Mouse (Mus musculus) limb, embryonic 12.5 days (tissue): ENCODE results near the gene Sh3bp4. TPM values are rescaled to one million over a fixed set of nuclear protein-coding genes. Genes with fewer than 3 reads are reported as not detected.

Source experiments
- ATAC-seq: fragments of 200-750 bp; cut with Nextera tagmentation; 2 replicates; pipeline ENCODE4 v1.8.0; 2017; ENCODE audit warnings: low read depth, moderate TSS enrichment; ENCODE audit not compliant: insufficient number of reproducible peaks, insufficient read depth, low FRiP score, low TSS enrichment
- H3K27ac ChIP-seq: fragments of 300-500 bp; sonication (generic); 2 replicates; pipeline ENCODE4 v1.5.1; 2016; ENCODE audit warnings: mild to moderate bottlenecking, moderate library complexity
- H3K27me3 ChIP-seq: fragments of 300-500 bp; sonication (generic); 2 replicates; pipeline ENCODE4 v1.6.1; 2016; ENCODE audit warnings: mild to moderate bottlenecking, moderate library complexity
- H3K36me3 ChIP-seq: fragments of 300-500 bp; sonication (generic); 2 replicates; pipeline ENCODE4 v1.6.1; 2016; ENCODE audit warnings: mild to moderate bottlenecking, moderate library complexity
- H3K4me1 ChIP-seq: fragments of 300-500 bp; sonication (generic); replicated peaks from 2 replicates; pipeline ENCODE4 v1.6.1; 2016
- H3K4me2 ChIP-seq: fragments of 300-500 bp; sonication (generic); 2 replicates; pipeline ENCODE4 v1.6.1; 2016; ENCODE audit warnings: mild to moderate bottlenecking, moderate library complexity
- H3K4me3 ChIP-seq: fragments of 300-500 bp; sonication (generic); replicated peaks from 2 replicates; pipeline ENCODE4 v1.5.1; 2016; ENCODE audit warnings: mild to moderate bottlenecking
- H3K9ac ChIP-seq: fragments of 300-500 bp; sonication (generic); replicated peaks from 2 replicates; pipeline ENCODE4 v1.6.1; 2016; ENCODE audit warnings: mild to moderate bottlenecking, moderate library complexity
- H3K9me3 ChIP-seq: fragments of 300-500 bp; sonication (generic); 2 replicates; pipeline ENCODE4 v1.6.1; 2016; ENCODE audit warnings: mild to moderate bottlenecking, moderate library complexity
- WGBS: fragments of 180-500 bp; shearing (Covaris S2); methylation state at CpG from one replicate; pipeline ENCODE4 v1.1.7; 2016; 5-methylcytosine and 5-hydroxymethylcytosine counted together
- polyA plus RNA-seq: library from polyadenylated mRNA; unstranded; fragments of >200 nt; fragmentation: Nextera tagmentation; extraction: Ambion mirVana; gene quantifications from 2 replicates; pipeline ENCODE4 v1.2.1, GENCODE M21; 2016

Gene Sh3bp4
- polyA plus RNA-seq, 1 experiment from 2014 or later: 22.3 TPM

- 0 out of 2 replicates have a peak overlapping the region, but pooled peaks have one; percentile 7 for H3K27ac ChIP-seq
- H3K4me1 ChIP-seq: peaks cover 57% of the 10 kb centered on the region
These were observed 40.7 kb downstream of the Sh3bp4 start for GRCm38 (mm10) chr1:89110767-89111534.

DNA sequence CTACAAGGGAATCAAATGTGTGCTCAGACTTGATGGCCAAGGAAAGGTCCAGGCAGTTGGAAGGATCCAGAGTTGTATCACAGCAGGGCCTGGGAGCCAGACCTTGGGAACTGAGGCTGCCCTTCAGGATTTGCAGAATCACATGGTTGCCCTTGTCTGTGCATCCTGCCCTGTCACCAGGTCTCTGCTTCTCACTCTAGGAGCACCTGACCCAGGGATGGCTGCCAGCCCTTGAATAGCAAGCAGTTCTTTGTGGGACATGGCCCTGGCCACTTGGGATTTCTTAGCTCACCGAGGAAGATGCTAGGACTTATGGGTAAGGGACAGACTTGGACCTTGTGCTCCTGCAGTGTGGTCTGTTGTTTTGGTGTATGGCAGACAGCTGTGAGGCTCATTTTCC is 42.3 kb downstream of the Sh3bp4 start:
- Histone ChIP-seq H3K9me3 (no peaks in the 10 kb centered on the region), H3K27me3 (no peaks in the 10 kb centered on the region), H3K27ac (no peak overlapping the region), H3K4me3 (no peak overlapping the region), H3K9ac (no peak overlapping the region), H3K4me2 (no peak overlapping the region), H3K4me1 (peaks cover 48% of the 10 kb centered on the region), H3K36me3 (peaks cover 12% of the 10 kb centered on the region)
- WGBS: 97% methylated on average over 1 of the region's 1 CpGs
- no peak for ATAC-seq

More at GRCm38 (mm10) chr1:89110767-89111534, 40.7 kb downstream of the Sh3bp4 start:
- no peaks in the 10 kb centered on the region for H3K9me3 ChIP-seq
- H3K4me2 ChIP-seq: no peak overlapping the region
- 82% methylated on average over 6 of the region's 6 CpGs for WGBS
- no peak for ATAC-seq
- no peak overlapping the region for H3K9ac ChIP-seq
- H3K36me3 ChIP-seq: peaks cover 15% of the 10 kb centered on the region
- H3K27me3 ChIP-seq: no peaks in the 10 kb centered on the region
- H3K4me3 ChIP-seq: no peak overlapping the region

- no peak for ATAC-seq
- Histone ChIP-seq H3K36me3 (peaks cover 18% of the 10 kb centered on the region; the same call in 1 of the 2 replicates), H3K27me3 (no peaks in the 10 kb centered on the region), H3K4me2 (no peak overlapping the region), H3K4me1 (peaks cover 42% of the 10 kb centered on the region), H3K9me3 (no peaks in the 10 kb centered on the region), H3K27ac (no peak overlapping the region), H3K9ac (no peak overlapping the region), H3K4me3 (no peak overlapping the region)
- WGBS: 82% methylated on average over 3 of the region's 3 CpGs
These were observed 43.5 kb downstream of the Sh3bp4 start for GRCm38 (mm10) chr1:89113731-89114130.

DNA sequence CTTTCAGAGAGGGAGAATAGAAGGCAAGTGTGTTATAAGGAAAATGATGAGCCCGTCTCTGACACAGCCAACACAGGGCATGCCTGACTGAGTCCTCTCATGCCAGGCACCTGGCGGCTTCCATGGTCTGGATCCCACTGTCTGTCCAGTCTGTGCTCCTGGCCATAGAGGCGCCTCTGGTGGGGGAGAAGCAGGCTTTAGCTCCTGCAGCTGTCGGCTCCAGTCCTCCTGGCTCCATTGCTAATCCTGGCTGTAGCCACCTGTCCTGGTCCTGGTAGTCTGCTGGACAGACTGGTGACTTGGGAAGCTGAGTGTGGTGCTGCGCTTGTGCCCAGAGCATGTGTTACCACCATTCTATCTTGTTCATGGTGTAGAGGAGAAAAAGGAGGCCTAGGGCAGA is 46.8 kb downstream of the Sh3bp4 start:
- H3K9me3 ChIP-seq: no peaks in the 10 kb centered on the region
- 78% methylated on average over 5 of the region's 5 CpGs for WGBS
- ATAC-seq: 0 out of 2 replicates have a peak, but pooled peaks have one; percentile 45
- H3K4me2 ChIP-seq: no peak overlapping the region
- H3K27ac ChIP-seq: no peak overlapping the region
- no peak overlapping the region for H3K9ac ChIP-seq
- H3K27me3 ChIP-seq: no peaks in the 10 kb centered on the region
- no peak overlapping the region for H3K4me3 ChIP-seq
- H3K36me3 ChIP-seq: peaks cover 13% of the 10 kb centered on the region; the same call in 1 of the 2 replicates
- peaks cover 29% of the 10 kb centered on the region for H3K4me1 ChIP-seq

DNA sequence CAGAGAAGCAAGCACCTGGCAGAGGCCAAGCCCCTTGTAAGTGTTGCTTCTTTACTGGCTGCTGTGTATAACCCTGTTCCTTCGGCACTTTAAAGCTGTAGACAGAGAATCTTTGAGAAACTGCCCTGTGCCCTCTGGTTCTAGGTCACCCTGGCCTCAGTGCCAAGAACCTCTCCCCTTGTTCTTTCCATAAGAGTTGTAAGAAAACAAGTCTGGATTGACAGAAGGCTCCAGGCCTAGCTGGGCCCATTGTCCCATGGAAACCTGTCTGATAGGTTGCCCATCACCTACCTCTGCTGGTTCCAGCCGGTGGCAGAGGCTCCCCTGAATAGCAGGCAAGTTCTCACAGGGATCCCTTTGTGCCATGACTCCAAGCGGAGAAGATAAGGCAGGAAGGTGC is 47.9 kb downstream of the Sh3bp4 start:
- H3K36me3 ChIP-seq: 0 out of 2 replicates have a peak, but pooled peaks cover 6% of the 10 kb centered on the region
- H3K9ac ChIP-seq: no peak overlapping the region
- no peaks in the 10 kb centered on the region for H3K9me3 ChIP-seq
- H3K27ac ChIP-seq: peak overlapping the region; percentile 45; the same call in 1 of the 2 replicates
- H3K27me3 ChIP-seq: no peaks in the 10 kb centered on the region
- H3K4me1 ChIP-seq: peaks cover 29% of the 10 kb centered on the region
- no peak overlapping the region for H3K4me3 ChIP-seq
- no peak for ATAC-seq
- 79% methylated on average over 3 of the region's 3 CpGs for WGBS
- H3K4me2 ChIP-seq: no peak overlapping the region

DNA sequence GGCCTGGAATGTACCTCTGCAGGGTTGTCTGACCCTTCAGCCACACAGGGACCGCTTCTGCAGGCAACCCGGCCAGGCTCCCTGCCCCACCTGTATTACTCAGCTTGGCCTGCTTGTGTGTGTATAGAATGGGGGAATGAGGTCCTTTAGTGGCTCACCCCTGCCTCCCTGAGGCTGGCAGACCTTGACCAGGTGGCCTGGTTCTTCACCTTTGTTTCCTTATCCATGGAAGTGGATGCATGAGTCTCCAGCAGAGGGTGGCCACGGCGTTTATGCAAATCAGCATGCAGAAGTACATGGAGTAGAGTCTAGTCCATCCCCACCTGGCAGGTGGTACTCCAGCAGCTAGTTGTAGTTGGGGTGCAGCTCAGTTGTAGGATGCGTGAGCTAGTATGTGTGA is 48.6 kb downstream of the Sh3bp4 start:
- 91% methylated on average over 5 of the region's 5 CpGs for WGBS
- no peak overlapping the region for H3K4me2 ChIP-seq
- H3K27me3 ChIP-seq: no peaks in the 10 kb centered on the region
- H3K27ac ChIP-seq: no peak overlapping the region
- no peak overlapping the region for H3K9ac ChIP-seq
- ATAC-seq: no peak
- H3K4me1 ChIP-seq: peaks cover 29% of the 10 kb centered on the region
- H3K36me3 ChIP-seq: 0 out of 2 replicates have a peak, but pooled peaks cover 6% of the 10 kb centered on the region
- no peak overlapping the region for H3K4me3 ChIP-seq
- H3K9me3 ChIP-seq: no peaks in the 10 kb centered on the region

DNA sequence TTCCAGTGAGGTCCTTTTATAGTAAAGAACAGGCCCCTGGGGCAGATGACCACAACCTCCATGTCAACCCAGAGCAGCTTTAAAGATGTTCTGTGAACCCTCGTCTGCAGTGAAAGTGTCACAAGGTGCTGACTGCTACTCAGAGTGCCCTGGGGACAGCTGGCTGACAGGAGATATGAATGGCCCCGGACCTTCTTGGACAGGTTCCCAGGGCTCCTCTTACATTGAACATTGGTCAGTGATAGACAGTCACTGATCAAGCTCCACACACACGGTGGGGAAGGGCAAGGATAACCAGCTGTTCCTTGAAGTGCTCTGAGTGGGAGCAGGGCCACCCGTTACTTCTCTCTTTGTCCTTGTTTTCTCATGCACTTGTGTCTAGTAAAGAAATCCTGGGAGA is 50.1 kb downstream of the Sh3bp4 start:
- H3K9me3 ChIP-seq: no peaks in the 10 kb centered on the region
- ATAC-seq: no peak
- H3K9ac ChIP-seq: no peak overlapping the region
- H3K4me3 ChIP-seq: no peak overlapping the region
- H3K27me3 ChIP-seq: no peaks in the 10 kb centered on the region
- 0 out of 2 replicates have a peak, but pooled peaks cover 6% of the 10 kb centered on the region for H3K36me3 ChIP-seq
- peaks cover 25% of the 10 kb centered on the region for H3K4me1 ChIP-seq
- no peak overlapping the region for H3K4me2 ChIP-seq
- WGBS: 73% methylated on average over 4 of the region's 4 CpGs
- H3K27ac ChIP-seq: no peak overlapping the region

DNA sequence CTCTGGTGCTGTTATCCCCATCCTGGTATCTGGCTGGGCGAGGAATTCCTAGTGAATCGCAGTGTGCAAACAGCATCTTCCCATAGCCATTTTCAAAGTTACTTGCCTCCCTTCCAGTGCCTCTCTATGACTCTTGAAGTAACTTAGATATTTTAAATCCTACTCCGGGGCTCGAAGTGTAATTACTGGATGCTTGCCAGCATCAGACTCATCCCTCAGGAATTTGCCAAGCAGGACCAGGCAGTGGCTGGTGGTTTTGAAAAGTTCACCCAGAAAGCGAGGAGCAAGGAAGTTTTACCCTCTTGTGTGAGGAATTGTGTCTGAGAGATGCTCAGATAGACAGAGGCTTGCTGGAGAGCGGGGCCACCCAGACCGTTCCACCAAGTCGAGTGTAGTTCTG is 51.3 kb downstream of the Sh3bp4 start:
- Histone ChIP-seq H3K4me2 (peak overlapping the region; percentile 8; the same call in 1 of the 2 replicates), H3K4me1 (peaks cover 25% of the 10 kb centered on the region), H3K27me3 (no peaks in the 10 kb centered on the region), H3K9me3 (no peaks in the 10 kb centered on the region), H3K9ac (no peak overlapping the region), H3K4me3 (no peak overlapping the region), H3K36me3 (0 out of 2 replicates have a peak, but pooled peaks cover 6% of the 10 kb centered on the region), H3K27ac (peak overlapping the region; percentile 66; the same call in 1 of the 2 replicates)
- 66% methylated on average over 8 of the region's 8 CpGs for WGBS
- no peak for ATAC-seq

GRCm38 (mm10) chr1:89122376-89122775 is 52.2 kb downstream of the Sh3bp4 start:
- peaks cover 20% of the 10 kb centered on the region for H3K4me1 ChIP-seq
- H3K27me3 ChIP-seq: no peaks in the 10 kb centered on the region
- H3K9me3 ChIP-seq: peaks cover 7% of the 10 kb centered on the region
- no peak overlapping the region for H3K9ac ChIP-seq
- no peak overlapping the region for H3K27ac ChIP-seq
- H3K36me3 ChIP-seq: 0 out of 2 replicates have a peak, but pooled peaks cover 6% of the 10 kb centered on the region
- WGBS: 83% methylated on average over 5 of the region's 5 CpGs
- no peak overlapping the region for H3K4me2 ChIP-seq
- H3K4me3 ChIP-seq: no peak overlapping the region
- no peak for ATAC-seq

GRCm38 (mm10) chr1:89124076-89124475 is 53.9 kb downstream of the Sh3bp4 start:
- Histone ChIP-seq H3K4me2 (no peak overlapping the region), H3K27me3 (no peaks in the 10 kb centered on the region), H3K36me3 (no peaks in the 10 kb centered on the region), H3K4me3 (no peak overlapping the region), H3K4me1 (peaks cover 13% of the 10 kb centered on the region), H3K9ac (no peak overlapping the region), H3K9me3 (peaks cover 7% of the 10 kb centered on the region), H3K27ac (no peak overlapping the region)
- WGBS: 86% methylated on average over 7 of the region's 7 CpGs
- ATAC-seq: no peak

GRCm38 (mm10) chr1:89127163-89127562 is 56.9 kb downstream of the Sh3bp4 start:
- WGBS: 97% methylated on average over 3 of the region's 3 CpGs
- Histone ChIP-seq H3K9ac (no peak overlapping the region), H3K4me3 (no peak overlapping the region), H3K4me1 (peaks cover 6% of the 10 kb centered on the region), H3K9me3 (peaks cover 7% of the 10 kb centered on the region), H3K36me3 (no peaks in the 10 kb centered on the region), H3K27ac (no peak overlapping the region), H3K4me2 (no peak overlapping the region), H3K27me3 (no peaks in the 10 kb centered on the region)
- no peak for ATAC-seq
